ENCODE assay signal across 13 mouse cellular contexts in genomic region chr1:143946933-143947332, GRCm38 (mm10). TPM values are rescaled to one million over a fixed set of nuclear protein-coding genes. Genes with fewer than 3 reads are reported as not detected.
DNase-seq lines count a peak whose midpoint lies in the region; ATAC-seq lines count a peak whose summit lies in the region.
"Had no signal": no experiment of that assay in that cellular context is flagged by ENCODE, and none has a peak within 500 bp of the region (broad histone marks: within the 10 kb centered on the region; RNA-seq: fewer than 3 reads in every experiment).

No protein-coding gene starts in this region.

- no peaks in the 10 kb centered on the region for H3K27me3 ChIP-seq in kidney, embryonic 16.5 days (ENCODE audit: insufficient read depth, low read length)
- H3K27me3 ChIP-seq: embryonic facial prominence, embryonic 13.5 days; limb, embryonic 15.5 days had no signal

- H3K4me2 ChIP-seq in kidney, embryonic 16.5 days (replicated peaks; ENCODE audit: low read depth, low read length) = no peak overlapping the region
- H3K4me2 ChIP-seq: embryonic facial prominence, embryonic 13.5 days; limb, embryonic 15.5 days had no signal

- no peaks in the 10 kb centered on the region for H3K36me3 ChIP-seq in kidney, embryonic 16.5 days (ENCODE audit: insufficient read depth, low read length)
- H3K36me3 ChIP-seq: embryonic facial prominence, embryonic 13.5 days; limb, embryonic 15.5 days had no signal

- ATAC-seq in kidney, embryonic 16.5 days (ENCODE audit: low FRiP score, low TSS enrichment) = no peak
- ATAC-seq in megakaryocyte, adult 5-6 weeks (ENCODE audit: poor library complexity, severe bottlenecking) = peak; percentile 72

- H3K4me3 ChIP-seq in kidney, embryonic 16.5 days (ENCODE audit: low read length) = no peak overlapping the region
- H3K4me3 ChIP-seq: embryonic facial prominence, embryonic 13.5 days; layer of hippocampus, adult 2 months; limb, embryonic 15.5 days had no signal

- no peaks in the 10 kb centered on the region for H3K4me1 ChIP-seq in kidney, embryonic 16.5 days (ENCODE audit: insufficient read depth, low read length)
- H3K4me1 ChIP-seq: embryonic facial prominence, embryonic 13.5 days; limb, embryonic 15.5 days had no signal

- H3K9ac ChIP-seq in kidney, embryonic 16.5 days (replicated peaks; ENCODE audit: low read length) = no peak overlapping the region
- H3K9ac ChIP-seq: embryonic facial prominence, embryonic 13.5 days; limb, embryonic 15.5 days had no signal

- H3K27ac ChIP-seq in kidney, embryonic 16.5 days (ENCODE audit: low read length) = no peak overlapping the region
- H3K27ac ChIP-seq: embryonic facial prominence, embryonic 13.5 days; layer of hippocampus, adult 2 months; limb, embryonic 15.5 days had no signal

- peak; percentile 21 to 66 for DNase-seq in kidney, adult 8-10 months
- DNase-seq in adipocyte (ENCODE audit: low spot score) = peak; percentile 97
- peak; percentile 15 for DNase-seq in kidney, postnatal 14 days
- no peak for DNase-seq in retina, embryonic 14.5 days (ENCODE audit: low spot score)
- DNase-seq in layer of hippocampus, adult 11-12 months (ENCODE audit: low spot score) = no peak
- no peak for DNase-seq in urinary bladder, postnatal 4 days (ENCODE audit: low spot score in 2 of 2)
- DNase-seq: cerebellum, adult 9-11 months; right cerebral cortex, postnatal 14 days had no signal

- H3K9me3 ChIP-seq in kidney, embryonic 16.5 days (ENCODE audit: low read length) = no peaks in the 10 kb centered on the region
- H3K9me3 ChIP-seq: embryonic facial prominence, embryonic 13.5 days; limb, embryonic 15.5 days had no signal

RNA-seq across cellular contexts. Expression of gene Rgs2, which starts 57.0 kb away (rescaled TPM):
- polyA plus RNA-seq in kidney, embryonic 16.5 days (2015; fragmentation: Nextera tagmentation; extraction: Ambion mirVana) = 26.0 and 33.2 TPM in 2 replicates
- 474 and 499 TPM in 2 replicates for total RNA-seq in megakaryocyte, adult 5-6 weeks (2015)
- total RNA-seq in megakaryocyte, adult 5-6 weeks (2017) = 300 and 347 TPM in 2 replicates

Comparison
In these comparisons a context has a peak if more than half of its experiments do, and no peak if none do; other contexts are left out.
1. DNase-seq: peak in kidney, adult 8-10 months (2 of 2), adipocyte (single experiment) and kidney, postnatal 14 days (single experiment); none in retina, embryonic 14.5 days (single experiment), layer of hippocampus, adult 11-12 months (single experiment) and urinary bladder, postnatal 4 days (0 of 2).